Mouse (Mus musculus) kidney, adult 18-20 months (tissue): Measurements from ENCODE around the gene Slx1b.
"Not testable (repeated sequence)": the region's sequence is repeated elsewhere in the genome, so short reads cannot be mapped to it uniquely, and the experiment has no call there.

Experiments used
- DNase-seq: peaks from one replicate; pipeline ENCODE4 v3.0.0; 2021

Slx1b gene

GRCm38 (mm10) chr7:126695631-126696207, at the start of gene Slx1b:
Gene Slx1b (minus strand): TSS chr7:126695784.
- DNase-seq, result peak; percentile 92

DNA sequence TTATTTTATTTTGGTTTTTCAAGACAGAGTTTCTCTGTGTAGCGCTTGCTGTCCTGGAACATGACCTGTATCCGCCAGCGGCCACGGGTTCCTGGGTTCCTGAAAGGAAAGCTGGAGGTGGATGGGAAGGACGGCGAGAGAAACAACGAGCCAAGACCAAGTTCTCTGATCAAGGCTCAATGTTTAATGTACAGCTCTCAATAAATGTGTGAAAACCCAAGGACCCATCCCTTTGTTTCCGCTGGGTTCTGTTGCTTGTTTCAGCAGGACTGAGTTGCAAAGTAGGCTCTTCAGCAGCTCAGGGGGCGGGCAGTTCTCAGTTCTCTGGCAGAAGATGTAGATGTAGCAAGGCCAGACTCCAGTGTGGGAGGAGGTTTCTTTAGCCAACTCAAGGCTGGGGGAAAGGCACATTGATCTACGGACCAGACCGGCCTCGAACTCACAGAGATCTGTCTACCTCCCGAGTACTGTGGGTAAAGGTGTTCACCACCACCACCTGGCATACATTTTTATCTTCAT, 46.4 kb upstream of the Slx1b start:
- no peak for DNase-seq

GRCm38 (mm10) chr7:126741452-126741851, 45.9 kb upstream of the Slx1b start:
- DNase-seq, result no peak

DNA sequence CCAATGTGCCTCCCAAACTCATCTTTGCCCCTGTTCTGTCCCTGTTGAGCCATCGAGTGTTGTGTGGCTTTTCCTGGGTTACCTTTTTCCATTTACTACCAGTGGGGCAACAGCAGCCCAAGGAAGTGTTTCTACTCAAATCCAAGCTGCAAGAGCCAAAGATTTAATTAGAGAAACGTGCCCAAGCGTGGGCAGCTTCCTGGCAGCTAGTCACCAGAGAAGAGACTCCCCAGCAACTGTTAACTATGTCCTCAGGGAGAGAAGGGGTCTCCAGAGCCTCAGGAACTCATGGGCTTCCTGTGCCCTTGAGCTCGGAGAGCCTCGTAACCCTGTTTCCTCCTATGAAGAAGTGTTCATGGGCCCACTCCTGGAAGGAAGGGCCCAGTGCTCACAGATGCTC, 45.4 kb upstream of the Slx1b start:
- no peak for DNase-seq

GRCm38 (mm10) chr7:126740132-126740735, 44.6 kb upstream of the Slx1b start:
- DNase-seq, result no peak

GRCm38 (mm10) chr7:126739551-126739950, 44.0 kb upstream of the Slx1b start:
- no peak for DNase-seq

DNA sequence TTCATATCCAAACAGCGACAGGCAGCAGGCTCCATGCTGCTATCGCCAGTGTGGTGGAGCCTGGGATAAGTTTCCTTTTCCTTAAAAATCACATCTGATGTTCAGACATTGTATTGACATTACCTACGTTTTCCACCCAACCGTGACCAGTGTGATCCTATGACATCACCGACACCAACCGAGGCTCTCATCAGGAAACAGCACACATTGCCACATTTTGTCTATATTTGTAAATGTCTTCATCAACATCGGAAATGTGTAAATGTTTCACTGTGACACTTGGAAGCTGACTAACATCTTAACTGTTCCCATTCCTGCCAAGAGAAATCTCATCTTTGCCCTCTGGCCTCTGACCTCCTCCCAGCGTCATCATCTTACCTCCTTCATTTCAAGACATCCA, 40.5 kb upstream of the Slx1b start:
- DNase-seq, result no peak

- DNase-seq, result not testable (repeated sequence)
Observed at GRCm38 (mm10) chr7:126730256-126730789, 34.7 kb upstream of the Slx1b start.

DNA sequence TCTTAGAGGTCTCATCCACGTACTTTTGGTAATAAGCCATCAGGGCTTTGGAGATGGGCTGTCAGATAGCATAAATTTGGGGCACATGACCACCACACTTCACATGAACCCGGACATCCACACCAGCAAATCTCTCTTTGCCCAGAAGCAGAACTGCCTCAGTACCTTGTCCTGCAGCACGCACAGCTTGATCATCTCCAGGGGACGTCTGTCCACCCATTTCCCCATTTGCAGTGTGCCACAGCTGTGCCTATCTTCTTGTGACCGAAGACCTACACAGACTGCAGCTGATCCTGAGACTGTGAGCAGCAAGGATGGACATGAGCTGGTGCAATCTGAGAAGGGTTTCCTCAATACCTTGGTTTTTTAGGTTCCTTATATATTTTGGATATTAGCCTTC, 30.1 kb upstream of the Slx1b start:
- no peak for DNase-seq

- DNase-seq, result no peak
Observed at GRCm38 (mm10) chr7:126725077-126725476, 29.5 kb upstream of the Slx1b start.

DNA sequence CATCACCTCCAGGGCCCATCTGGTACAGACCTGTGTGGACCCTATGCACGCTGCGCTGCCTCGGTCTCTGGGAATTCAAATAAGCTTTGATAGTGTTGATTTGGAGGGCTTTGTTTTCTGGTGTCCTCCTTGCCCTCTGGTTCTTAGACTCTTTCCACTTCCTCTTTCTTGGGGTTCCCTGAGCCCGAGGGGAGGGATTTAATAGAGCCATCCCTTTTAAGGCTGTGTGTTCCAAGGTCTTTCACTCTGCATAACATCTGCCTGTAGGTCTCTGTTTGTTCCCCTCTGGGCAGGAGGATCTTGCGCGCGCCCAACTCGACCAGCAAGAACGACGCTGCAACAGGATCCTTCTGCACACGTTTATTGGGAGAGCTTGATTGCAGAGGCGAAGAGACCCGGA, 26.1 kb upstream of the Slx1b start:
- no peak for DNase-seq

- DNase-seq, result no peak
Observed at GRCm38 (mm10) chr7:126718787-126719337, 23.3 kb upstream of the Slx1b start.

DNA sequence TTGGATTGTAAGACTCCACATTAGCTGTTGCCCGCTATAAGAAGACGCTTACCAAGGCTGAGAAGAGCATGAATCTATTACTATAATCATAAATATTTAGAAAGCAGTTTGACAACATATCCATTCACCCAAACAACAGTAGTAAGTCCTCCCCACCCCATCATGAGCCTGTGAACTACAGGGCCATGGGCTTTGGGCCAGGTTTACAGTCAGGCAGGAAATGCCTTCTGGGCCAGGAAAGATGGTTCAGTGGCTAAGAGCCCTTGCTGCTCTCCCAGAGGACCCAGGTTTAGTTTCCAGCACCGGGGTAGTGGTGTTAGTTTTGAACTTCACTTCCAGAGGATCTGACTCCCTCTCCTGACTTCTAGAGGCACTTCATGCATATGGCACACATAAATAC, 22.0 kb upstream of the Slx1b start:
- DNase-seq, result no peak

GRCm38 (mm10) chr7:126715679-126716078, 20.1 kb upstream of the Slx1b start:
- DNase-seq, result no peak

GRCm38 (mm10) chr7:126711910-126712309, 16.3 kb upstream of the Slx1b start:
- DNase-seq, result no peak

GRCm38 (mm10) chr7:126710266-126710665, 14.7 kb upstream of the Slx1b start:
- no peak for DNase-seq

DNA sequence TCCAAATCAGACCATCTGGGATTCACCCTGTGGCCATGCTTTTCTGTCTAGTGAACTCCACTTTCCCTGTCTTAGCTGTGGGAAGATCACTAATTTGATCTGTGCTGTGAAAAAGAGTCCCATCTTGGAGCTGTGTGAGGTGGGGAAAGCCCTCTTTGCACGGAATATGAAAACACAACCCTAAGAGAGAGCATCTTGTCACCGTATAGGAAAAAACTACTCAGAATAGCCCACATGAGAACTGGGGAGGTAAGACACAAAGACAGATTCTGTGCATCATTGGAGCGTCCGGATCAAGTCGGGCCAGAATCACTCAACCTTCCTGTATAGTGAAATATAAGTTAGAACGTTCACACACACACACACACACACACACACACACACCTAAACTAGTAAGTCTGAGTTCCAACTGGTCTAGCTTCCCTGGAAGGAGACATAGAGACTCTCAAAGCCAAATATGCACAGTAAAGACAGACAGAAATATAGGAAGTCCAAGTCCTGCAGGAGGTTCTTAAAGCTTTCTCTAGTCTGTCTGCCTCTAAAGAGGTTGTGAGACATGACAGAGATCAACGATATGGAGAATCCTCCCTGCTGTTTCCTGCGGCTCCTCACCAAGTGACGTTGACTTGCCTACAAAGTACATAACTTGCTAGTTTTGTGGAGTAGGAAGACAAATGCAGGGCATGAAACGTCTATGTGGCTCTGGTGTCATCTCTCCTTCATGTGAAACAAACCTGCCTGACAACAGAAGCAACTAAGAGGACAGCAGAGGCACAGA, 12.8 kb upstream of the Slx1b start:
- DNase-seq, result no peak

- no peak for DNase-seq
Observed at GRCm38 (mm10) chr7:126707442-126708174, 12.0 kb upstream of the Slx1b start, which contains the start of gene Coro1a. Gene Coro1a (minus strand): TSS chr7:126707787.

- DNase-seq, result peak; percentile 52
Observed at GRCm38 (mm10) chr7:126704121-126704980, 8.8 kb upstream of the Slx1b start.

DNA sequence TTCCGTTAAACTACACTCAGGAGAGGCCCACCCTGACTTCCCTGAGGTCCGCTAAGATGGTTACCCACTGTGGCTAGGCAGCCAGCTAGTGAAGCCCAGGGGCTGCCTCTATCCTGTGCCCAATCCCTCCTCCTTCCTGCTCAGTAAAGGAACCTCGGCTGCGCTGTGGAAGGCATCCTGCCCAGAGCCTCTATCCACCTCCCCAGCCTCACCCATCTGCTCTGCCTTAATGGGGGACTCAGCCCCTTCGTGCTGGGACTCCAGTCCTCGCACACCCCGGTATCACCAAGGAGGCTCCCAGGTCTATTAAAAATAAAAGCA, 8.1 kb upstream of the Slx1b start:
- DNase-seq, result no peak

GRCm38 (mm10) chr7:126702861-126703756, 7.5 kb upstream of the Slx1b start:
- DNase-seq, result no peak
